Mouse (Mus musculus): ENCODE measurements around the gene Keap1.

GRCm38 (mm10) chr9:21275727-21276126 is 36.6 kb upstream of the Keap1 start:
- TF ChIP-seq CTCF (conservative IDR thresholded peaks at IDR 0.05; ENCODE audit: insufficient read depth, insufficient read length, low read depth, low read length) (no peak), POLR2A (IDR thresholded peaks at IDR 0.05; ENCODE audit: low read depth, low read length) (no peak)
